Mouse (Mus musculus) stomach, embryonic 16.5 days (tissue): Measurements from ENCODE around the gene Ecpas. TPM values are rescaled to one million over a fixed set of nuclear protein-coding genes. Genes with fewer than 3 reads are reported as not detected.

Experiments used
- ATAC-seq: fragments of 200-750 bp; cut with Nextera tagmentation; 2 replicates; pipeline ENCODE4 v1.8.0; 2017; ENCODE audit warnings: moderate number of reproducible peaks, moderate TSS enrichment; ENCODE audit not compliant: insufficient read depth, low FRiP score
- H3K27ac ChIP-seq: fragments of 300-500 bp; sonication (generic); 2 replicates; pipeline ENCODE4 v1.5.1; 2014; ENCODE audit warnings: low read length
- H3K27me3 ChIP-seq: fragments of 300-500 bp; sonication (generic); 2 replicates; pipeline ENCODE4 v1.6.1; 2014; ENCODE audit warnings: low read length, control low read depth, mixed read lengths; ENCODE audit not compliant: control insufficient read depth, insufficient read depth
- H3K36me3 ChIP-seq: fragments of 300-500 bp; sonication (generic); 2 replicates; pipeline ENCODE4 v1.6.1; 2014; ENCODE audit warnings: low read length; ENCODE audit not compliant: control insufficient read depth, insufficient read depth
- H3K4me1 ChIP-seq: fragments of 300-500 bp; sonication (generic); 2 replicates; pipeline ENCODE4 v1.6.1; 2014; ENCODE audit warnings: low read length, control low read depth, mixed read lengths; ENCODE audit not compliant: control insufficient read depth, insufficient read depth
- H3K4me2 ChIP-seq: fragments of 300-500 bp; sonication (generic); 2 replicates; pipeline ENCODE4 v1.6.1; 2014; ENCODE audit warnings: low read depth, low read length, mixed read lengths
- H3K4me3 ChIP-seq: fragments of 300-500 bp; sonication (generic); replicated peaks from 2 replicates; pipeline ENCODE4 v1.5.1; 2014; ENCODE audit warnings: mild to moderate bottlenecking, low read length
- H3K9ac ChIP-seq: fragments of 300-500 bp; sonication (generic); 2 replicates; pipeline ENCODE4 v1.6.1; 2014; ENCODE audit warnings: low read length
- H3K9me3 ChIP-seq: fragments of 300-500 bp; sonication (generic); replicated peaks from 2 replicates; pipeline ENCODE4 v1.6.1; 2016; ENCODE audit warnings: low read length, control low read depth; ENCODE audit not compliant: control insufficient read depth
- WGBS: fragments of 180-500 bp; shearing (Covaris S2); extraction: QIAGEN DNeasy Blood & Tissue Kit; methylation state at CpG from one replicate; pipeline ENCODE4 v1.1.7; 2014; 5-methylcytosine and 5-hydroxymethylcytosine counted together
- polyA plus RNA-seq: library from polyadenylated mRNA; unstranded; fragments of >200 nt; fragmentation: Nextera tagmentation; extraction: Ambion mirVana; gene quantifications from 2 replicates; pipeline ENCODE4 v1.2.1, GENCODE M21; 2015

Gene Ecpas
- polyA plus RNA-seq, 1 experiment from 2014 or later, result 30.4 TPM

- H3K9ac ChIP-seq, result no peak overlapping the region
- H3K4me3 ChIP-seq, result no peak overlapping the region
- no peaks in the 10 kb centered on the region for H3K4me1 ChIP-seq
- H3K36me3 ChIP-seq, result no peaks in the 10 kb centered on the region
- no peaks in the 10 kb centered on the region for H3K9me3 ChIP-seq
- H3K27me3 ChIP-seq, result no peaks in the 10 kb centered on the region
- no peak overlapping the region for H3K27ac ChIP-seq
- no peak for ATAC-seq
- H3K4me2 ChIP-seq, result no peak overlapping the region
- WGBS, result 60% methylated on average over 3 of the region's 3 CpGs
Observed at GRCm38 (mm10) chr4:58935846-58936245, 23.3 kb upstream of the Ecpas start.

GRCm38 (mm10) chr4:58934746-58935476, 22.4 kb upstream of the Ecpas start:
- H3K27me3 ChIP-seq, result no peaks in the 10 kb centered on the region
- 27% methylated on average over 15 of the region's 15 CpGs for WGBS
- peak; percentile 76 for ATAC-seq
- 0 out of 2 replicates have a peak overlapping the region, but pooled peaks have one; percentile 23 for H3K4me2 ChIP-seq
- no peak overlapping the region for H3K4me3 ChIP-seq
- H3K4me1 ChIP-seq, result no peaks in the 10 kb centered on the region
- H3K9ac ChIP-seq, result no peak overlapping the region
- H3K27ac ChIP-seq, result no peak overlapping the region
- H3K9me3 ChIP-seq, result no peaks in the 10 kb centered on the region
- no peaks in the 10 kb centered on the region for H3K36me3 ChIP-seq

GRCm38 (mm10) chr4:58934308-58934707, 21.8 kb upstream of the Ecpas start:
- no peaks in the 10 kb centered on the region for H3K27me3 ChIP-seq
- WGBS, result 73% methylated on average over 4 of the region's 4 CpGs
- no peaks in the 10 kb centered on the region for H3K9me3 ChIP-seq
- no peaks in the 10 kb centered on the region for H3K4me1 ChIP-seq
- no peak overlapping the region for H3K27ac ChIP-seq
- ATAC-seq, result no peak
- no peak overlapping the region for H3K9ac ChIP-seq
- no peak overlapping the region for H3K4me3 ChIP-seq
- H3K36me3 ChIP-seq, result no peaks in the 10 kb centered on the region
- H3K4me2 ChIP-seq, result no peak overlapping the region

- ATAC-seq, result no peak
- Histone ChIP-seq H3K27ac (no peak overlapping the region), H3K9ac (no peak overlapping the region), H3K27me3 (no peaks in the 10 kb centered on the region), H3K4me3 (no peak overlapping the region), H3K4me2 (no peak overlapping the region), H3K9me3 (no peaks in the 10 kb centered on the region), H3K4me1 (no peaks in the 10 kb centered on the region), H3K36me3 (no peaks in the 10 kb centered on the region)
- 65% methylated on average over 6 of the region's 6 CpGs for WGBS
Observed at GRCm38 (mm10) chr4:58932541-58932940, 20.0 kb upstream of the Ecpas start.

DNA sequence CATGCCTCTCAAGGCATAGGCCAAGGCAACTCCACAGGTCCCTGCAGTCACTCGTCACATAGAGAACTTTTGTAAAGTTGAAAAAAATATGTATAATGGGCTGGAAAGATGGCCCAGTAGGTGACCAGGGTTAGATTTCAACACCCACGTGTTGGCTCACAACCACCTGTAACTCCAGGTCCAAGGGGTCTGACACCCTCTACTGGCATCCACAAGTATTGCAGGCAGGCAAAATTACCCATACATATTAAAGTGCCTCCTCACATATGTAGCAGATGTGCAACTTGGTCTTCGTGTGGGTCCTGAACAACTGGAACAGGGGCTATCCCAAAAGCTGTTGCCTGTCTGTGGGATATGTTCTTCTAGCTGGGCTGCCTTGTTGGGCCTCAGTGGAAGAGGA, 15.1 kb upstream of the Ecpas start:
- no peaks in the 10 kb centered on the region for H3K36me3 ChIP-seq
- H3K27me3 ChIP-seq, result no peaks in the 10 kb centered on the region
- H3K4me2 ChIP-seq, result no peak overlapping the region
- no peaks in the 10 kb centered on the region for H3K4me1 ChIP-seq
- no peak for ATAC-seq
- 68% methylated on average over 3 of the region's 3 CpGs for WGBS
- no peak overlapping the region for H3K4me3 ChIP-seq
- H3K27ac ChIP-seq, result no peak overlapping the region
- no peak overlapping the region for H3K9ac ChIP-seq
- no peaks in the 10 kb centered on the region for H3K9me3 ChIP-seq

- Histone ChIP-seq H3K27ac (no peak overlapping the region), H3K9me3 (no peaks in the 10 kb centered on the region), H3K4me2 (no peak overlapping the region), H3K9ac (no peak overlapping the region), H3K4me1 (no peaks in the 10 kb centered on the region), H3K36me3 (no peaks in the 10 kb centered on the region), H3K4me3 (no peak overlapping the region), H3K27me3 (no peaks in the 10 kb centered on the region)
- peak; percentile 60 for ATAC-seq
- WGBS, result 35% methylated on average over 2 of the region's 2 CpGs
Observed at GRCm38 (mm10) chr4:58926120-58926519, 13.6 kb upstream of the Ecpas start.

DNA sequence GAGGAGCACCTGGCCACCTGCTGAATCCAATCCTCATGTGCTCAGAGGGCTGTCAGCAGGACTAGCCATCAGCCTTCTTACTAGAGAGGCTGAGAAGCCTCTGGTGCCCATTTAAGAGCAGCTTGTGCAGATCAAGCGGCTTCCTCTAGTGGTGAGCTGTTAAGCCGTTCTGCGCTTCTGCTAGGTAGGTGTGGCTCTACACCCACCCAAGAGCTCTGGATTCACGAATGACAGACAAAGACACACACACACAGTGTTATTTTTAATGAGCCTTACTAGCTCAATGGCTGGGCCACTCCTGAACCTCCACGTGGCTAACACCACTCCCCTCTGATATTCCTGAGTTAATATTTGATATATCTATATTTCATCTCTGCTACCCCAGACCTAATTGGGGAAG, 13.1 kb upstream of the Ecpas start:
- no peaks in the 10 kb centered on the region for H3K27me3 ChIP-seq
- no peak overlapping the region for H3K27ac ChIP-seq
- no peak overlapping the region for H3K4me3 ChIP-seq
- no peak overlapping the region for H3K9ac ChIP-seq
- no peaks in the 10 kb centered on the region for H3K9me3 ChIP-seq
- H3K4me2 ChIP-seq, result no peak overlapping the region
- WGBS, result 32% methylated on average over 5 of the region's 5 CpGs
- no peaks in the 10 kb centered on the region for H3K4me1 ChIP-seq
- no peaks in the 10 kb centered on the region for H3K36me3 ChIP-seq
- ATAC-seq, result peak; percentile 53; the same call in 1 of the 2 replicates

DNA sequence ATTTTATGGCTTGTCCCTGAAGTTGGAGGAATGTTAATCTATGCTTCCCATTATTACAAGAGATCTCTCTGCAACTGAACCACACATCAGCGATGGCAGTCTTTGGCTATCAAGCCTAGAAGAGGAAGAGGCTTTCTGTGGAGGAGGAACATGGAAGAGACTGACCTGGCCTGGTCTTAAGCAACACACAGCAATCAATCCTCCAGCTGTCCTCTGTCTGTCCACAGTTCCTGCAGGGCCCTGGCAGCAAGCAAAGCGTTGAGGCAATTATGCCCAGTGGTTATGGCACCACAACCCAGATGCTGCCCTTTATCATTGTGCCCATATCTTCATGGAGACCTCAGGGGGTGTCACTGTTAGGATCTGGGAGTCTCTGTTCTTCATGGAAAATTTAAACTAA, 11.4 kb upstream of the Ecpas start:
- Histone ChIP-seq H3K9me3 (no peaks in the 10 kb centered on the region), H3K36me3 (no peaks in the 10 kb centered on the region), H3K4me2 (no peak overlapping the region), H3K4me3 (no peak overlapping the region), H3K4me1 (no peaks in the 10 kb centered on the region), H3K27me3 (no peaks in the 10 kb centered on the region), H3K27ac (no peak overlapping the region), H3K9ac (no peak overlapping the region)
- ATAC-seq, result no peak
- WGBS, result 62% methylated on average over 2 of the region's 2 CpGs

DNA sequence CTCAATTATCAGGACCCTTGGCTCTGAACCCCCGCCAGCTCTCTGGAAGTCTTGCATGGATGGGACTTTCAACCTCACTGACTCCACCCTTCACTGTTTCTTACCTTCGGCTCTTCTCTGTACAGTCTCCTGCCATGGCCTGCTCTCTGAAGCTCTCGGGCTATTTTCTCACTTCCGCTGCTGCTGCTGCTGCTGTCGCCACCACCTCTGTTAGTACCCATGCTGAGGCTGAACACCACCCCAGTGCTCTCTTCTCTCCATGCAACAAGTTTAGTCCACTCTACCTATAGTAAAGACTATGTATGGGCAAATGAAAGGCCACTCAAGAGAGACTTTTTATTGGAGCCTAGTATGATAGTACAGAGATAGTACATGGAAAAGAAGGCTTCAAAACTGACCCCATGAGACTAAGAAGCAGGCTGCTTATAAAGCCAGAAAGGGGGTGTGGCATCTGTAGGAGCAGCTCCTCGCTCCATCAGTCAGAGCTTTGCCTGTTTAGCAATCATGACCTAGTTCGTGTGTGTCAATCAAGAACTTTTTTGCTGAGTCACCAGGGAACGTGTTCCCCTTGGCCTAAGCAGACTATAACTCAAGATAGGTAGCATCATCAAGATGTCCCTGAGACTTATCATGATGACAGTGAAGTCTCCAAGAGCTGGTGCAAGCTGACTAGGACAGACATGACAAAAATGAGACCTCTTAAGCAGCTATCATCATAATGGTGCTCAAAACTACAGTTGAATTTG, 2.7 kb upstream of the Ecpas start:
- Histone ChIP-seq H3K9me3 (no peaks in the 10 kb centered on the region), H3K27ac (no peak overlapping the region), H3K4me2 (no peak overlapping the region), H3K4me1 (peaks cover 10% of the 10 kb centered on the region), H3K27me3 (no peaks in the 10 kb centered on the region), H3K9ac (no peak overlapping the region), H3K36me3 (no peaks in the 10 kb centered on the region), H3K4me3 (no peak overlapping the region)
- no peak for ATAC-seq
- 80% methylated on average over 8 of the region's 8 CpGs for WGBS
